Mouse (Mus musculus) cerebellum, adult 11 months (tissue): ENCODE data around the gene Cenph.
"Not testable (repeated sequence)": the region's sequence is repeated elsewhere in the genome, so short reads cannot be mapped to it uniquely, and the experiment has no call there.

Experiments
- DNase-seq: peaks from one replicate; pipeline ENCODE4 v3.0.0; 2022

Cenph gene

GRCm38 (mm10) chr13:100775252-100776055 is at the start of gene Cenph:
TSS of gene Cenph (minus strand) at chr13:100775899.
- peak; percentile 53 for DNase-seq

GRCm38 (mm10) chr13:100824916-100825315 is 49.2 kb upstream of the Cenph start:
- DNase-seq, result no peak

- DNase-seq, result no peak
Observed at GRCm38 (mm10) chr13:100824306-100824705, 48.6 kb upstream of the Cenph start.

GRCm38 (mm10) chr13:100823863-100824262 is 48.2 kb upstream of the Cenph start:
- no peak for DNase-seq

- no peak for DNase-seq
Observed at GRCm38 (mm10) chr13:100814451-100814850, 38.8 kb upstream of the Cenph start.

- no peak for DNase-seq
Observed at GRCm38 (mm10) chr13:100805776-100806175, 30.1 kb upstream of the Cenph start.

- DNase-seq, result no peak
Observed at GRCm38 (mm10) chr13:100797171-100797570, 21.5 kb upstream of the Cenph start.

- DNase-seq, result no peak
Observed at GRCm38 (mm10) chr13:100789083-100789482, 13.4 kb upstream of the Cenph start.

- not testable (repeated sequence) for DNase-seq
Observed at GRCm38 (mm10) chr13:100788057-100788456, 12.4 kb upstream of the Cenph start.

GRCm38 (mm10) chr13:100787316-100788010 is 11.8 kb upstream of the Cenph start:
- no peak for DNase-seq

GRCm38 (mm10) chr13:100786414-100786867 is 10.7 kb upstream of the Cenph start, which contains the start of gene Ccnb1:
TSS of gene Ccnb1 (minus strand) at chr13:100786570.
- DNase-seq, result peak; percentile 83

- DNase-seq, result no peak
Observed at GRCm38 (mm10) chr13:100785806-100786413, 10.2 kb upstream of the Cenph start.

GRCm38 (mm10) chr13:100777491-100777890 is 1.8 kb upstream of the Cenph start:
- DNase-seq, result no peak

- DNase-seq, result no peak
Observed at GRCm38 (mm10) chr13:100776710-100777109, 1.0 kb upstream of the Cenph start.

GRCm38 (mm10) chr13:100776056-100776419 is 339 bp upstream of the Cenph start:
- no peak for DNase-seq

- DNase-seq, result no peak
Observed at GRCm38 (mm10) chr13:100774704-100775103, 995 bp downstream of the Cenph start.

GRCm38 (mm10) chr13:100755329-100755728 is 20.4 kb downstream of the Cenph start:
- DNase-seq, result no peak

GRCm38 (mm10) chr13:100754186-100754585 is 21.5 kb downstream of the Cenph start:
- no peak for DNase-seq

- DNase-seq, result no peak
Observed at GRCm38 (mm10) chr13:100753011-100753410, 22.7 kb downstream of the Cenph start.

GRCm38 (mm10) chr13:100752529-100752928 is 23.2 kb downstream of the Cenph start:
- DNase-seq, result no peak

- DNase-seq, result no peak
Observed at GRCm38 (mm10) chr13:100751402-100751801, 24.3 kb downstream of the Cenph start.

GRCm38 (mm10) chr13:100750799-100751198 is 24.9 kb downstream of the Cenph start:
- DNase-seq, result no peak

- DNase-seq, result no peak
Observed at GRCm38 (mm10) chr13:100748638-100749037, 27.1 kb downstream of the Cenph start.

GRCm38 (mm10) chr13:100746090-100746489 is 29.6 kb downstream of the Cenph start:
- DNase-seq, result no peak
